Mouse (Mus musculus) neural tube, embryonic 14.5 days (tissue): ENCODE measurements around the gene Pls1. TPM values are rescaled to one million over a fixed set of nuclear protein-coding genes. Genes with fewer than 3 reads are reported as not detected.

Experiments used
- ATAC-seq: fragments of 200-750 bp; cut with Nextera tagmentation; 2 replicates; pipeline ENCODE4 v1.8.0; 2017; ENCODE audit warnings: low read depth, mild to moderate bottlenecking, moderate TSS enrichment, moderate library complexity
- H3K27ac ChIP-seq: fragments of 300-500 bp; sonication (generic); 2 replicates; pipeline ENCODE4 v1.5.1; 2014; ENCODE audit warnings: low read depth, mild to moderate bottlenecking, control low read depth, low read length, moderate library complexity, mixed read lengths
- H3K27me3 ChIP-seq: fragments of 300-500 bp; sonication (generic); 2 replicates; pipeline ENCODE4 v1.6.1; 2014; ENCODE audit warnings: low read length; ENCODE audit not compliant: control insufficient read depth, insufficient read depth
- H3K36me3 ChIP-seq: fragments of 300-500 bp; sonication (generic); 2 replicates; pipeline ENCODE4 v1.6.1; 2014; ENCODE audit warnings: low read length, mixed read lengths; ENCODE audit not compliant: control insufficient read depth, insufficient read depth
- H3K4me1 ChIP-seq: fragments of 300-500 bp; sonication (generic); 2 replicates; pipeline ENCODE4 v1.6.1; 2014; ENCODE audit warnings: low read length; ENCODE audit not compliant: control insufficient read depth, insufficient read depth
- H3K4me2 ChIP-seq: fragments of 300-500 bp; sonication (generic); 2 replicates; pipeline ENCODE4 v1.6.1; 2014; ENCODE audit warnings: mild to moderate bottlenecking, low read depth, low read length, control low read depth
- H3K4me3 ChIP-seq: fragments of 300-500 bp; sonication (generic); 2 replicates; pipeline ENCODE4 v1.5.1; 2014; ENCODE audit warnings: low read depth, low read length, control low read depth, mixed read lengths
- H3K9ac ChIP-seq: fragments of 300-500 bp; sonication (generic); replicated peaks from 2 replicates; pipeline ENCODE4 v1.6.1; 2014; ENCODE audit warnings: low read depth, mild to moderate bottlenecking, control low read depth, low read length, mixed read lengths
- H3K9me3 ChIP-seq: fragments of 300-500 bp; sonication (generic); 2 replicates; pipeline ENCODE4 v1.6.1; 2016; ENCODE audit warnings: low read length; ENCODE audit not compliant: control insufficient read depth
- WGBS: fragments of 180-500 bp; shearing (Covaris S2); extraction: QIAGEN DNeasy Blood & Tissue Kit; methylation state at CpG from one replicate; pipeline ENCODE4 v1.1.7; 2014; 5-methylcytosine and 5-hydroxymethylcytosine counted together
- polyA plus RNA-seq: library from polyadenylated mRNA; unstranded; fragments of >200 nt; fragmentation: Nextera tagmentation; extraction: Ambion mirVana; gene quantifications from 2 replicates; pipeline ENCODE4 v1.2.1, GENCODE M21; 2014

The Pls1 gene
- polyA plus RNA-seq, 1 experiment from 2014 or later: 1.3 TPM

DNA sequence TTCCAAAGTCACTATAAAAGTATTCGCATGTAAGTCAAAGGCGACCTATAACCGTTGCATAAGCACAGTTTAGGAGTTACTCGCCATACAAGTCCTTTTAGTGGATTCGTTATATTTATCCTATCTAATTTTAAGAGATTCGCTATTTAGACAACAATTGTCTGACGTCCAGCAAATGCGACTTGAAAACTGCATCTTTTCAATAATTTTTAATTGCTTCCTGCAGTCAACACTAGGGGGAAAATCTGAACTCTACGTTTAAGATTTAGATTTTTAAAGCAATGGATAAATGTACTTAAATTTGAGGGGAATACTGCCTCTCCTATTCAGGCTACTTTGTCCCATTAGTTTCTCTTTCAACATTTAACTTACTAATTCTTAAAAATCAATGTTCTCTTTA, 94.4 kb downstream of the Pls1 start:
- ATAC-seq: no peak
- H3K4me3 ChIP-seq: peak overlapping the region; percentile 92
- H3K9ac ChIP-seq: no peak overlapping the region
- H3K4me2 ChIP-seq: peak overlapping the region; percentile 72
- H3K4me1 ChIP-seq: no peaks in the 10 kb centered on the region; the same call in 1 of the 2 replicates
- H3K27ac ChIP-seq: no peak overlapping the region
- H3K9me3 ChIP-seq: no peaks in the 10 kb centered on the region
- H3K36me3 ChIP-seq: no peaks in the 10 kb centered on the region
- peaks cover 4% of the 10 kb centered on the region; the same call in 1 of the 2 replicates for H3K27me3 ChIP-seq
- 48% methylated on average over 9 of the region's 9 CpGs for WGBS

DNA sequence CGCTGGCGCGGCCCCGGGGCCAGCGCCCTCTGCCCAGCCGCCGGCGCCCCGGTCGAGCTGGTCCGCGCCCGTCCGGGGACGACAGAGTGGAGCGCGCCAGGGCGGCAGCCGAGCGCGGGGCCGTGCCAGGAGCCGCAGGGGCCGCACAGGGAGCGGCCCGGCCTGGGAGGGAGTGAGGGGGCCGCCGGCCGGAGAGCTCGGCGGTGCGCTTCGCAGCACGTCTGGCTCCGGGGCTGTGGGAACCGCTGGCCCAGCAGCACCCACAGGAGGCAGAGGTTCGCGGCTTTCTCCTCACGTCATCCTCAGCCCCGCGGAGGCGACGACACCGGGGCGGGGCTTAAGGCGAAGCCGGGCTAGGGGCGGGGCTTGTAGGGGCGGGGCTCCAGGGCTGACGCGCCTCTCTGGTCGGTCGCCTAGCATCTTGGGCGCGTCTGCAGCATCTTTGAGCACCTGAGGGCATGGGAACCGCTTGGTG, 95.0 kb downstream of the Pls1 start, which contains the start of gene Trpc1:
Trpc1 (minus strand) TSS at position 339 of the 475 bp plus-strand sequence.
- Histone ChIP-seq H3K27me3 (peaks cover 4% of the 10 kb centered on the region; the same call in 1 of the 2 replicates), H3K4me1 (no peaks in the 10 kb centered on the region; the same call in 1 of the 2 replicates), H3K4me3 (peak within 1 kb of the TSS; percentile 92), H3K36me3 (no peaks in the 10 kb centered on the region), H3K4me2 (peak within 1 kb of the TSS; percentile 72), H3K27ac (peak within 1 kb of the TSS; percentile 48; the same call in 1 of the 2 replicates), H3K9ac (peak within 1 kb of the TSS; percentile 94), H3K9me3 (no peaks in the 10 kb centered on the region)
- peak; percentile 98 for ATAC-seq
- WGBS: 0% methylated on average over 33 of the region's 56 CpGs

GRCm38 (mm10) chr9:95749461-95749928, 95.6 kb downstream of the Pls1 start:
- H3K27me3 ChIP-seq: peaks cover 4% of the 10 kb centered on the region; the same call in 1 of the 2 replicates
- H3K9me3 ChIP-seq: no peaks in the 10 kb centered on the region
- H3K4me1 ChIP-seq: no peaks in the 10 kb centered on the region; the same call in 1 of the 2 replicates
- H3K9ac ChIP-seq: peak overlapping the region; percentile 94
- H3K27ac ChIP-seq: peak overlapping the region; percentile 48; the same call in 1 of the 2 replicates
- peak overlapping the region; percentile 72 for H3K4me2 ChIP-seq
- ATAC-seq: peak; percentile 72
- H3K36me3 ChIP-seq: no peaks in the 10 kb centered on the region
- 2% methylated on average over 32 of the region's 34 CpGs for WGBS
- peak overlapping the region; percentile 92 for H3K4me3 ChIP-seq

DNA sequence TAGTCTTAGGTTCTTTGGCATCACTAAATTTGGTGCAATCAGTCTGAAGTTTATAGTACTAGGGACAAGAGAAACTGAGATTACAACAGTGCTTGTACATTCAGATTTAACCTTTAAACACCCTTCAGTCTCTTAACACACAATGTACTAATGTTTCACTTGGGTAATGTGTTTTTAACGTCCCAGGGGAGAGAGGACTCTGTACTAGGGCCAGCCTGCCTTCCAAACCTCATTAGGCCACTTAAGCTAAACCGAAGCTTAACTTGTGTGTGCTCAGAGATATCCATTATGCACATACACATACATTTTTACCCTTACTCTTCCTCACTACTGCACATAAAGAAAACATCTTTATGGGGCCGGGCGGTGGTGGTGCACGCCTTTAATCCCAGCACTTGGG, 97.8 kb downstream of the Pls1 start:
- no peak for ATAC-seq
- WGBS: 88% methylated on average over 5 of the region's 5 CpGs

GRCm38 (mm10) chr9:95744845-95745613, 100.1 kb downstream of the Pls1 start:
- H3K4me3 ChIP-seq: no peak overlapping the region
- H3K4me1 ChIP-seq: no peaks in the 10 kb centered on the region; the same call in 1 of the 2 replicates
- H3K27me3 ChIP-seq: peaks cover 3% of the 10 kb centered on the region; the same call in 1 of the 2 replicates
- WGBS: 63% methylated on average over 7 of the region's 7 CpGs
- H3K9ac ChIP-seq: no peak overlapping the region
- no peak for ATAC-seq
- no peaks in the 10 kb centered on the region for H3K9me3 ChIP-seq
- H3K4me2 ChIP-seq: no peak overlapping the region
- no peak overlapping the region for H3K27ac ChIP-seq
- H3K36me3 ChIP-seq: no peaks in the 10 kb centered on the region

More for the DNA sequence above, 97.8 kb downstream of the Pls1 start:
- H3K9ac ChIP-seq: no peak overlapping the region
- H3K9me3 ChIP-seq: no peaks in the 10 kb centered on the region
- no peak overlapping the region for H3K4me2 ChIP-seq
- H3K4me1 ChIP-seq: no peaks in the 10 kb centered on the region; the same call in 1 of the 2 replicates
- no peak overlapping the region for H3K27ac ChIP-seq
- H3K36me3 ChIP-seq: no peaks in the 10 kb centered on the region
- H3K27me3 ChIP-seq: peaks cover 4% of the 10 kb centered on the region; the same call in 1 of the 2 replicates
- no peak overlapping the region for H3K4me3 ChIP-seq

- no peak for ATAC-seq
- no peak overlapping the region for H3K4me2 ChIP-seq
- H3K36me3 ChIP-seq: no peaks in the 10 kb centered on the region
- no peaks in the 10 kb centered on the region for H3K27me3 ChIP-seq
- H3K4me3 ChIP-seq: no peak overlapping the region
- H3K4me1 ChIP-seq: no peaks in the 10 kb centered on the region
- no peaks in the 10 kb centered on the region for H3K9me3 ChIP-seq
- no peak overlapping the region for H3K9ac ChIP-seq
- no peak overlapping the region for H3K27ac ChIP-seq
Observed at GRCm38 (mm10) chr9:95736238-95736637, 108.9 kb downstream of the Pls1 start.

DNA sequence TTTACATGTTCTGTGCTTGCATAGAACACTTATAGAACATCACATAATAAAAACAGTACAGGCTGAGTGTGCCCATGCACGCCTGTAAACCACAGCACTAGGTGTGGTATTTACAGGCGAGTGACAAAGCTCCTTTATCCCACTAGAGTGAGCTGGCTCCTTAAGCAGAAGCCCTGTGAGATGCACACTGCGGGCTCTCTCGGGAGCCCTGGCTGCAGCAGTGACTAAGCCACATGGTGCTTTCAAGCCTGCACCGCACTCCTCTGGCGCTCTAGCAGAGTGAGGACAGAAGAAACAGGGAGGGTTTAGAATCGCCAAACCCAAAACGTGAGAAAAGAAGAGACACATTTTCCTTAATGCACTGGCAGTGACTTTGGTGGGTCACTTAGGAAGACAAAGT, 132.5 kb downstream of the Pls1 start:
- Histone ChIP-seq H3K27me3 (no peaks in the 10 kb centered on the region), H3K4me2 (no peak overlapping the region), H3K27ac (no peak overlapping the region), H3K4me1 (peaks cover 2% of the 10 kb centered on the region; the same call in 1 of the 2 replicates), H3K9ac (no peak overlapping the region), H3K4me3 (no peak overlapping the region), H3K9me3 (no peaks in the 10 kb centered on the region), H3K36me3 (no peaks in the 10 kb centered on the region)
- 30% methylated on average over 8 of the region's 8 CpGs for WGBS
- ATAC-seq: no peak

GRCm38 (mm10) chr9:95708943-95709342, 136.2 kb downstream of the Pls1 start:
- H3K36me3 ChIP-seq: no peaks in the 10 kb centered on the region
- no peak for ATAC-seq
- H3K4me3 ChIP-seq: no peak overlapping the region
- H3K4me1 ChIP-seq: peaks cover 2% of the 10 kb centered on the region; the same call in 1 of the 2 replicates
- H3K27ac ChIP-seq: no peak overlapping the region
- H3K9ac ChIP-seq: no peak overlapping the region
- H3K9me3 ChIP-seq: no peaks in the 10 kb centered on the region
- H3K4me2 ChIP-seq: no peak overlapping the region
- no peaks in the 10 kb centered on the region for H3K27me3 ChIP-seq

DNA sequence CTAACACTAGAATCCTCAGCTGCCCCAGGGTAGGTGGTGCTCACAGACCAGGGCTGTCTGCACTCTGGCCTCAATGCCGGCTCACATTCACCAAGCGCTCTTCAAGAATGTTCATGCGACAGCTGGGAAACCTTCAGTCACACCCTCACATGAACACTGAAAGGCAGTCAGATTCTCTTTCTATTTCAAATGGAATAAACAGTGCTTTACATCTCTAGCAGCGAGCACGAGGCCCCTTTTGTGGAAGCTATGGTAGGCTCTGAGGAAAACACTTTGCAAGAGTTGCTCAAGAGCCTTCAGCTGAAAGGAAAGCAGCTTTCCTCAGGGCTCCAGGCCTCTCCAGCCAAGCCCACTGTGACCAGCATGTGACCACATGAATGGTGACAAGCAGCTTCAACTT, 139.7 kb downstream of the Pls1 start:
- ATAC-seq: no peak
- WGBS: 91% methylated on average over 5 of the region's 5 CpGs
- no peak overlapping the region for H3K27ac ChIP-seq
- no peaks in the 10 kb centered on the region for H3K36me3 ChIP-seq
- H3K9me3 ChIP-seq: no peaks in the 10 kb centered on the region
- H3K4me3 ChIP-seq: no peak overlapping the region
- H3K27me3 ChIP-seq: no peaks in the 10 kb centered on the region
- no peak overlapping the region for H3K9ac ChIP-seq
- no peak overlapping the region for H3K4me2 ChIP-seq
- no peaks in the 10 kb centered on the region for H3K4me1 ChIP-seq
